Mouse (Mus musculus) embryonic fibroblast, embryonic 13.5 days (primary cell): ENCODE results near the gene Ttc30a2.

ENCODE experiments used
- CTCF ChIP-seq: IDR thresholded peaks from 2 replicates; pipeline ENCODE4 v1.5.1; 2011; ENCODE audit warnings: mild to moderate bottlenecking, control low read depth, low read length, moderate library complexity, borderline replicate concordance; ENCODE audit not compliant: insufficient read depth
- POLR2A ChIP-seq: IDR thresholded peaks from 2 replicates; pipeline ENCODE4 v1.6.1; 2011; ENCODE audit warnings: low read depth, mild to moderate bottlenecking, control low read depth, low read length, moderate library complexity

DNA sequence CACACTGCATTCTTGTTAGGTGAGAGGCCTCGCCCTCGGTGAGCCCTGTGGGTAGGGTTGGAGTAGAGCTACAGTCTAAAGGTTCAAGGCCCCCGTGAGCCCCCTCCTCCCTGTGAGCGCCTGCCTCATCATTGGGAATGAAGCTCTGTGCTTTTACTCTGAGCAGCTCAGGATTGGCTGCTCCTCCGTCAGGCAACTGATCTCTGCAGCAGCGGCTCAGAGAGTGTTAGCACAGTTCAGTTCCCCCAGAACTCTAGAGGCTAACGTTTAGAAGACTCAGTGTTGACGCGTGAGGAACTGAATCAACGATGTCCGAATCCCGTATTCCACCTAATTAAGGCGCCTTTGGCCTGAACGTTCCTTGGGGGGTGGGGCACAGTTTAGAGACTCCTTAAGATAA, 22.3 kb downstream of the Ttc30a2 start:
- TF ChIP-seq CTCF (no peak), POLR2A (no peak)
